Mouse (Mus musculus) megakaryocyte progenitor cell, adult 5-6 weeks (primary cell): Measurements from ENCODE around the gene Npw. TPM values are rescaled to one million over a fixed set of nuclear protein-coding genes. Genes with fewer than 3 reads are reported as not detected.

Experiments
- total RNA-seq, 2 experiments: library from RNA; stranded (forward) in 1 of 2; stranded (reverse) in 1 of 2; fragments of 157-497, 149-512 nt in 1 of 2; fragments of 200-1000 nt in 1 of 2; gene quantifications; 2 replicates each; pipeline versions ENCODE4 v1.2.3 to v1.2.4; 2015 to 2017

Gene Npw
- total RNA-seq, 2 experiments from 2014 or later = not detected

Other genes with a start within 250 kb of the Npw start
Only the 30 nearest of the 34 such genes appear.
- gene Eci1, start 231.8 kb downstream of the Npw start, total RNA-seq (2015) = 58.5 and 67.8 TPM in 2 replicates
- gene Eci1, start 231.8 kb downstream of the Npw start, total RNA-seq (2017) = 27.7 and 32.6 TPM in 2 replicates
- 0.94 and 3.5 TPM in 2 replicates for gene Dnase1l2, start 215.4 kb downstream of the Npw start, total RNA-seq (2015)
- 2.9 and 4.0 TPM in 2 replicates for gene Dnase1l2, start 215.4 kb downstream of the Npw start, total RNA-seq (2017)
- gene E4f1, start 188.1 kb downstream of the Npw start, total RNA-seq (2015) = 23.3 and 27.5 TPM in 2 replicates
- 13.6 and 18.7 TPM in 2 replicates for gene E4f1, start 188.1 kb downstream of the Npw start, total RNA-seq (2017)
- gene Pgp, start 188.1 kb downstream of the Npw start, total RNA-seq (2015) = 25.4 and 26.4 TPM in 2 replicates
- 16.6 and 21.5 TPM in 2 replicates for gene Pgp, start 188.1 kb downstream of the Npw start, total RNA-seq (2017)
- 0.35 and 0.81 TPM in 2 replicates for gene Bricd5, start 184.6 kb downstream of the Npw start, total RNA-seq (2015)
- gene Bricd5, start 184.6 kb downstream of the Npw start, total RNA-seq (2017) = not detected in 2 replicates
- 9.2 TPM in 2 replicates for gene Mlst8, start 179.4 kb downstream of the Npw start, total RNA-seq (2015)
- gene Mlst8, start 179.4 kb downstream of the Npw start, total RNA-seq (2017) = 14.9 and 28.9 TPM in 2 replicates
- gene Caskin1, start 169.9 kb downstream of the Npw start, total RNA-seq (2015) = not detected in 2 replicates
- not detected in 2 replicates for gene Caskin1, start 169.9 kb downstream of the Npw start, total RNA-seq (2017)
- gene Traf7, start 130.5 kb downstream of the Npw start, total RNA-seq (2015) = 50.9 and 54.7 TPM in 2 replicates
- 91.7 and 98.9 TPM in 2 replicates for gene Traf7, start 130.5 kb downstream of the Npw start, total RNA-seq (2017)
- gene Rab26, start 124.2 kb downstream of the Npw start, total RNA-seq (2015) = 0.12 and 0.17 TPM in 2 replicates
- gene Rab26, start 124.2 kb downstream of the Npw start, total RNA-seq (2017) = 0.14 and 0.71 TPM in 2 replicates
- gene Pkd1, start 108.6 kb downstream of the Npw start, total RNA-seq (2015) = 7.4 and 10.6 TPM in 2 replicates
- gene Pkd1, start 108.6 kb downstream of the Npw start, total RNA-seq (2017) = 6.2 and 15.1 TPM in 2 replicates
- 64.3 and 66.9 TPM in 2 replicates for gene Tsc2, start 25.8 kb downstream of the Npw start, total RNA-seq (2015)
- gene Tsc2, start 25.8 kb downstream of the Npw start, total RNA-seq (2017) = 52.1 and 54.1 TPM in 2 replicates
- gene Nthl1, start 25.8 kb downstream of the Npw start, total RNA-seq (2015) = 5.7 and 6.7 TPM in 2 replicates
- gene Nthl1, start 25.8 kb downstream of the Npw start, total RNA-seq (2017) = 12.0 and 13.6 TPM in 2 replicates
- 1.2 and 2.6 TPM in 2 replicates for gene Slc9a3r2, start 8.1 kb downstream of the Npw start, total RNA-seq (2015)
- 1.4 and 1.6 TPM in 2 replicates for gene Slc9a3r2, start 8.1 kb downstream of the Npw start, total RNA-seq (2017)
- 25.0 and 29.1 TPM in 2 replicates for gene Zfp598, start 11.2 kb upstream of the Npw start, total RNA-seq (2015)
- gene Zfp598, start 11.2 kb upstream of the Npw start, total RNA-seq (2017) = 21.3 and 22.6 TPM in 2 replicates
- gene Syngr3, start 31.5 kb upstream of the Npw start, total RNA-seq (2015) = not detected in 2 replicates
- gene Syngr3, start 31.5 kb upstream of the Npw start, total RNA-seq (2017) = not detected in 2 replicates
- gene Gfer, start 37.7 kb upstream of the Npw start, total RNA-seq (2015) = 22.4 and 23.6 TPM in 2 replicates
- 37.2 and 62.7 TPM in 2 replicates for gene Gfer, start 37.7 kb upstream of the Npw start, total RNA-seq (2017)
- gene Noxo1, start 37.8 kb upstream of the Npw start, total RNA-seq (2015) = 2.6 and 3.4 TPM in 2 replicates
- 1.0 and 1.2 TPM in 2 replicates for gene Noxo1, start 37.8 kb upstream of the Npw start, total RNA-seq (2017)
- gene Tbl3, start 49.2 kb upstream of the Npw start, total RNA-seq (2015) = 27.6 and 36.8 TPM in 2 replicates
- gene Tbl3, start 49.2 kb upstream of the Npw start, total RNA-seq (2017) = 41.1 and 45.3 TPM in 2 replicates
- gene Rnf151, start 59.6 kb upstream of the Npw start, total RNA-seq (2015) = 0.20 TPM in 1 of 2 replicates, not detected in the other
- not detected in 2 replicates for gene Rnf151, start 59.6 kb upstream of the Npw start, total RNA-seq (2017)
- gene Rps2, start 59.7 kb upstream of the Npw start, total RNA-seq (2015) = 5,974 and 6,144 TPM in 2 replicates
- gene Rps2, start 59.7 kb upstream of the Npw start, total RNA-seq (2017) = 1,525 and 1,766 TPM in 2 replicates
- 236 and 247 TPM in 2 replicates for gene Ndufb10, start 66.0 kb upstream of the Npw start, total RNA-seq (2015)
- 256 and 308 TPM in 2 replicates for gene Ndufb10, start 66.0 kb upstream of the Npw start, total RNA-seq (2017)
- gene Rpl3l, start 69.4 kb upstream of the Npw start, total RNA-seq (2015) = 0.24 and 0.74 TPM in 2 replicates
- 0.30 TPM in 1 of 2 replicates, not detected in the other for gene Rpl3l, start 69.4 kb upstream of the Npw start, total RNA-seq (2017)
- gene Msrb1, start 78.2 kb upstream of the Npw start, total RNA-seq (2015) = 378 and 438 TPM in 2 replicates
- 155 and 224 TPM in 2 replicates for gene Msrb1, start 78.2 kb upstream of the Npw start, total RNA-seq (2017)
- gene Hs3st6, start 94.5 kb upstream of the Npw start, total RNA-seq (2015) = not detected in 2 replicates
- gene Hs3st6, start 94.5 kb upstream of the Npw start, total RNA-seq (2017) = not detected in 2 replicates
- gene Meiob, start 145.8 kb upstream of the Npw start, total RNA-seq (2015) = not detected in 2 replicates
- gene Meiob, start 145.8 kb upstream of the Npw start, total RNA-seq (2017) = not detected in 2 replicates
- gene Hagh, start 181.7 kb upstream of the Npw start, total RNA-seq (2015) = 31.4 and 34.4 TPM in 2 replicates
- 36.0 TPM in 2 replicates for gene Hagh, start 181.7 kb upstream of the Npw start, total RNA-seq (2017)
- 10.5 and 11.3 TPM in 2 replicates for gene Fahd1, start 191.9 kb upstream of the Npw start, total RNA-seq (2015)
- gene Fahd1, start 191.9 kb upstream of the Npw start, total RNA-seq (2017) = 17.0 and 18.9 TPM in 2 replicates
- gene Igfals, start 207.5 kb upstream of the Npw start, total RNA-seq (2015) = not detected in 2 replicates
- not detected in 2 replicates for gene Igfals, start 207.5 kb upstream of the Npw start, total RNA-seq (2017)
- gene Nubp2, start 227.9 kb upstream of the Npw start, total RNA-seq (2015) = 103 and 114 TPM in 2 replicates
- gene Nubp2, start 227.9 kb upstream of the Npw start, total RNA-seq (2017) = 50.4 and 57.8 TPM in 2 replicates
- 14.6 and 17.9 TPM in 2 replicates for gene Spsb3, start 228.2 kb upstream of the Npw start, total RNA-seq (2015)
- gene Spsb3, start 228.2 kb upstream of the Npw start, total RNA-seq (2017) = 13.9 and 15.3 TPM in 2 replicates